Mouse (Mus musculus) lung, postnatal 0 days (tissue): Measurements from ENCODE around the gene Rhox4a. TPM values are rescaled to one million over a fixed set of nuclear protein-coding genes. Genes with fewer than 3 reads are reported as not detected.
"Not testable (repeated sequence)": the region's sequence is repeated elsewhere in the genome, so short reads cannot be mapped to it uniquely, and the experiment has no call there.

Experiments
- ATAC-seq: fragments of 200-750 bp; cut with Nextera tagmentation; 2 replicates; pipeline ENCODE4 v1.8.0; 2017; ENCODE audit warnings: moderate library complexity
- DNase-seq: peaks from one replicate; pipeline ENCODE4 v3.0.0-alpha.2; 2016; ENCODE audit warnings: low spot score
- H3K27ac ChIP-seq: fragments of 300-500 bp; sonication (generic); 2 replicates; pipeline ENCODE4 v1.5.1; 2014; ENCODE audit warnings: antibody characterized with exemption, mild to moderate bottlenecking, low read length, mixed read lengths
- H3K27me3 ChIP-seq: fragments of 300-500 bp; sonication (generic); replicated peaks from 2 replicates; pipeline ENCODE4 v1.6.1; 2014; ENCODE audit warnings: low read length, mixed read lengths; ENCODE audit not compliant: insufficient read depth
- H3K36me3 ChIP-seq: fragments of 300-500 bp; sonication (generic); 2 replicates; pipeline ENCODE4 v1.6.1; 2014; ENCODE audit warnings: low read length, mixed read lengths; ENCODE audit not compliant: insufficient read depth
- H3K4me1 ChIP-seq: fragments of 300-500 bp; sonication (generic); 2 replicates; pipeline ENCODE4 v1.6.1; 2014; ENCODE audit warnings: antibody characterized with exemption, low read depth, low read length, mixed read lengths; ENCODE audit not compliant: insufficient read depth
- H3K4me2 ChIP-seq: fragments of 300-500 bp; sonication (generic); replicated peaks from 2 replicates; pipeline ENCODE4 v1.6.1; 2014; ENCODE audit warnings: low read depth, mild to moderate bottlenecking, low read length, moderate library complexity, mixed read lengths
- H3K4me3 ChIP-seq: fragments of 300-500 bp; sonication (generic); 2 replicates; pipeline ENCODE4 v1.5.1; 2014; ENCODE audit warnings: low read depth, low read length
- H3K9ac ChIP-seq: fragments of 300-500 bp; sonication (generic); replicated peaks from 2 replicates; pipeline ENCODE4 v1.6.1; 2014; ENCODE audit warnings: low read depth, mild to moderate bottlenecking
- H3K9me3 ChIP-seq: fragments of 300-500 bp; sonication (generic); 2 replicates; pipeline ENCODE4 v1.6.1; 2016; ENCODE audit warnings: low read length, mixed read lengths
- WGBS: fragments of 180-500 bp; shearing (Covaris S2); extraction: QIAGEN DNeasy Blood & Tissue Kit; methylation state at CpG from one replicate; pipeline ENCODE4 v1.1.7; 2014; 5-methylcytosine and 5-hydroxymethylcytosine counted together
- polyA plus RNA-seq: library from polyadenylated mRNA; unstranded; fragments of >200 nt; fragmentation: Nextera tagmentation; extraction: Ambion mirVana; gene quantifications from 2 replicates; pipeline ENCODE4 v1.2.1, GENCODE M21; 2015

Gene Rhox4a
- polyA plus RNA-seq = not detected in 2 replicates

GRCm38 (mm10) chrX:37265038-37265437 lies at the start of gene Rhox4a:
Gene Rhox4a, plus strand, starts transcription at chrX:37265338.
- H3K27ac ChIP-seq, H3K4me1 ChIP-seq, H3K4me3 ChIP-seq, H3K9me3 ChIP-seq, DNase-seq, H3K9ac ChIP-seq, H3K4me2 ChIP-seq, H3K36me3 ChIP-seq, ATAC-seq, H3K27me3 ChIP-seq: not testable (repeated sequence)
- WGBS = 90% methylated on average over 11 of the region's 19 CpGs

DNA sequence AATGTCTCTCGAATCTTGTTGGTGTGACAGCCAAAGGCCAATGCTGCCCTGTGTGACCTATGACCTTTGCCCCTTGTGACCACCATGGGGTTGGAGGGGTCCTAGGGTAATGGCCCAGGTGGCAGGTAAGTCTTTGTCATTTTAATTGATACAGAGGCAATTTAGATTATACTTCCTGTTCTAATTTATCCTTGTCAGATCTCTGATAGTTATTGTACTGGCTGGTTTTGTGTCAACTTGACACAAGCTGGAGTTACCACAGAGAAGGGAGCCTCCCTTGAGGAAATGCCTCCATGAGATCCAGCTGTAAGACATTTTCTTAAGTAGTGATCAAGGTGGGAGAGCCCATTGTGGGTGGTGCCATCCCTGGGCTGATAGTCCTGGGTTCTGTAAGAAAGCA lies 43.0 kb upstream of the Rhox4a start, which contains the start of gene Rhox1:
Gene Rhox1 (minus strand): TSS at position 101 of the 400 bp plus-strand sequence.
- not testable (repeated sequence) for H3K27ac ChIP-seq, H3K27me3 ChIP-seq, H3K4me1 ChIP-seq, H3K9ac ChIP-seq, H3K4me3 ChIP-seq, H3K9me3 ChIP-seq, H3K36me3 ChIP-seq, H3K4me2 ChIP-seq, DNase-seq, ATAC-seq
- 81% methylated on average over 1 of the region's 1 CpGs for WGBS

DNA sequence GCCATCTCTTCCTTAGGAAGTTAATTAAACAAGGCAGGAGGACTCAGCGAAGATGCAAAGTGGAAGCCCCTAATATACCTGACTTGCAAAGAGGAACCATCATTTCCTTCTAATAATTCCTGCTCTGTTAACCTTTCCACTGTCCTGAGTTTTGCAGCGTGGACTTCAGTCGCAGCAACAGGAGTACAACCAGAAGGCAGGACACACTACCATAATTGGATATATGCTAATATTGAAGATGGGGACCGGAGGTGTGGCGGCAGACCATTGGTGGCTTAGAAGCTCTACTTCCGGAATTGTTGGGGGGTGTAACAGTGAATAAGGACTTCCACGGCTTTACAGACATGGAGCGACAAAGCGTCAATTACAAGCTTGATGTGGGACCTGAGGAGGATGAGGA lies 20.5 kb upstream of the Rhox4a start, which contains the start of gene Rhox2a:
Gene Rhox2a (plus strand): TSS at position 301 of the 400 bp plus-strand sequence.
- H3K9ac ChIP-seq, H3K36me3 ChIP-seq, H3K9me3 ChIP-seq, H3K4me2 ChIP-seq, H3K4me3 ChIP-seq, H3K4me1 ChIP-seq, H3K27ac ChIP-seq, ATAC-seq, H3K27me3 ChIP-seq, DNase-seq: not testable (repeated sequence)
- WGBS = no CpG with 5 or more reads among the region's 9 CpGs

DNA sequence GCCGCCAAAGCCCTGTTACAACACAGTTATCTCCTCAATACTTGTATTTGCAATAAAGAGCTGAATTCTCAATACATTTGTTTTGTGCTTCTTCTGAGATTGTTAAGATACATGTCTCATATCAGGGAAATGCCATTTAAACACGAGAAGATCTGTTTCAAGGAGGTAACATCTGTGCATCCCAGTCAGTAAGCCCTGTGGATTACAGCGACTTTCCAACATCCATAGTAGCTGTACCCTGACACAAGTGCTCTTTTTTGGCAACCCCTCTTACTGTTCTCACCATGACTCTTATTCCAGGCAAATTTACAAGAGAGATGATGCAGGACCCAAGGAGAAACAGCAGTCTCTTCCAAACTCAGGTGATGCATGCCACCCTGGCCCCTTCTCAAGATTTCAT lies 15.5 kb upstream of the Rhox4a start, which contains the start of gene Rhox3a:
Gene Rhox3a (plus strand): TSS at position 301 of the 400 bp plus-strand sequence.
- not testable (repeated sequence) for H3K27me3 ChIP-seq, H3K4me1 ChIP-seq, H3K36me3 ChIP-seq, DNase-seq, H3K9ac ChIP-seq, H3K4me3 ChIP-seq, ATAC-seq, H3K27ac ChIP-seq, H3K4me2 ChIP-seq, H3K9me3 ChIP-seq
- WGBS = no CpG with 5 or more reads among the region's 3 CpGs

Other genes starting within 250 kb of the Rhox4a start
- not detected in 2 replicates for gene Sowahd, start 216.5 kb upstream of the Rhox4a start, polyA plus RNA-seq
- gene Rpl39, start 179.9 kb upstream of the Rhox4a start, polyA plus RNA-seq = 416 and 436 TPM in 2 replicates
- gene Upf3b, start 155.0 kb upstream of the Rhox4a start, polyA plus RNA-seq = 10.8 and 11.7 TPM in 2 replicates
- 11.3 TPM in 2 replicates for gene Nkap, start 138.5 kb upstream of the Rhox4a start, polyA plus RNA-seq
- 2.1 and 3.2 TPM in 2 replicates for gene Akap14, start 96.5 kb upstream of the Rhox4a start, polyA plus RNA-seq
- gene Ndufa1, start 74.2 kb upstream of the Rhox4a start, polyA plus RNA-seq = 456 and 541 TPM in 2 replicates
- 5.3 and 6.1 TPM in 2 replicates for gene Rnf113a1, start 74.1 kb upstream of the Rhox4a start, polyA plus RNA-seq
- gene Gm9, start 54.3 kb upstream of the Rhox4a start, polyA plus RNA-seq = not detected in 2 replicates
- gene Rhox1, start 43.1 kb upstream of the Rhox4a start, polyA plus RNA-seq = not detected in 2 replicates
- gene Rhox2a, start 20.4 kb upstream of the Rhox4a start, polyA plus RNA-seq = not detected in 2 replicates
- gene Rhox3a, start 15.4 kb upstream of the Rhox4a start, polyA plus RNA-seq = not detected in 2 replicates
- gene Rhox3a2, start 114.7 kb downstream of the Rhox4a start, polyA plus RNA-seq = not detected in 2 replicates
- not detected in 2 replicates for gene Rhox4a2, start 125.5 kb downstream of the Rhox4a start, polyA plus RNA-seq
- gene Rhox2b, start 146.7 kb downstream of the Rhox4a start, polyA plus RNA-seq = not detected in 2 replicates
- gene Rhox4b, start 167.2 kb downstream of the Rhox4a start, polyA plus RNA-seq = not detected in 2 replicates
- not detected in 2 replicates for gene Rhox2c, start 188.3 kb downstream of the Rhox4a start, polyA plus RNA-seq
- not detected in 2 replicates for gene Rhox3c, start 193.2 kb downstream of the Rhox4a start, polyA plus RNA-seq
- not detected in 2 replicates for gene Rhox4c, start 215.0 kb downstream of the Rhox4a start, polyA plus RNA-seq
- not detected in 2 replicates for gene Rhox2d, start 228.1 kb downstream of the Rhox4a start, polyA plus RNA-seq
- gene Rhox4d, start 249.0 kb downstream of the Rhox4a start, polyA plus RNA-seq = not detected in 2 replicates